Mouse (Mus musculus): ENCODE measurements around the gene Tbata.

DNA sequence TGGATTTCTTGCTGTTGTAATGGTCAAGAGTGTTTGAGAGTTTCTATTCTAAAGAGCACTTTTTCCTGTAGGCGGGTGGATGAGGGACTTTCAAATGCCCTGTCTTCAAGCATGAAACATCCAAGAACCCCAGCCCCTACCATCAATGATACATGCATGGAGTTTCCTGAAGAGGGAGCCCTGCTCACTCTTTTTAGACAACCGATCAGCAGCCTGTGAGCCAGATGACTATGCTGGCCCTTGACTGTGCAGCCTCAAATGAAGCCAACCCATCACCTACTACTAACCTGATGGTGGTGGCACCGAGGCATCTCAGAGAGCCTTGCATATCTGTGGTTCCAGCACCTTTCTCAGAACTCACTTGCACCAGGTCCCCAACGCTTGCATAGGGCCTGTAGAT is 742 bp downstream of the Tbata start:
- no peak for TF ChIP-seq POLR2A (IDR thresholded peaks at IDR 0.05; ENCODE audit: borderline replicate concordance, extremely low read depth, insufficient read depth, insufficient read length, poor library complexity, severe bottlenecking)
- no peak for TF ChIP-seq CTCF (IDR thresholded peaks at IDR 0.05; ENCODE audit: borderline replicate concordance, extremely low read depth, insufficient read depth, insufficient read length)

All from brain, embryonic 14.5 days (tissue).